Comparison of ENCODE assay signal across 18 mouse cellular contexts in genomic region chr4:85255771-85256389, GRCm38 (mm10). TPM values are rescaled to one million over a fixed set of nuclear protein-coding genes. Genes with fewer than 3 reads are reported as not detected.
"Had no signal": no experiment of that assay in that cellular context is flagged by ENCODE, and none has a peak within 500 bp of the region (broad histone marks: within the 10 kb centered on the region; RNA-seq: fewer than 3 reads in every experiment).

No protein-coding gene starts in this region.

- H3K9ac ChIP-seq: lung, embryonic 15.5 days; midbrain, embryonic 12.5 days; neural tube, embryonic 13.5 days; neural tube, embryonic 15.5 days; stomach, embryonic 15.5 days had no signal

- H3K36me3 ChIP-seq: lung, embryonic 15.5 days; midbrain, embryonic 10.5 days; midbrain, embryonic 12.5 days; neural tube, embryonic 13.5 days; neural tube, embryonic 15.5 days; stomach, embryonic 15.5 days had no signal

- H3K4me1 ChIP-seq: stomach, embryonic 15.5 days had no signal

- ATAC-seq: lung, postnatal 0 days; midbrain, embryonic 16.5 days had no signal

- DNase-seq: lung, adult 18-20 months; lung, postnatal 4 days; right cerebral cortex, postnatal 14 days; thymus, adult 2 months; thymus, postnatal 25 days; thymus, postnatal 4 days had no signal

- H3K9me3 ChIP-seq: lung, embryonic 15.5 days; midbrain, embryonic 10.5 days; midbrain, embryonic 12.5 days; neural tube, embryonic 13.5 days; neural tube, embryonic 15.5 days; stomach, embryonic 15.5 days had no signal

- H3K4me3 ChIP-seq: lung, embryonic 15.5 days; midbrain, embryonic 10.5 days; midbrain, embryonic 12.5 days; myocyte; neural tube, embryonic 13.5 days; neural tube, embryonic 15.5 days; stomach, embryonic 15.5 days had no signal

- H3K27ac ChIP-seq: lung, embryonic 15.5 days; midbrain, embryonic 10.5 days; midbrain, embryonic 12.5 days; stomach, embryonic 15.5 days; stomach, postnatal 0 days had no signal

- H3K27me3 ChIP-seq: lung, embryonic 15.5 days; midbrain, embryonic 12.5 days; neural tube, embryonic 13.5 days; neural tube, embryonic 15.5 days; stomach, embryonic 15.5 days had no signal

- H3K4me2 ChIP-seq: lung, embryonic 15.5 days; midbrain, embryonic 12.5 days; neural tube, embryonic 13.5 days; neural tube, embryonic 15.5 days; stomach, embryonic 15.5 days had no signal

RNA-seq across cellular contexts. Expression of gene Sh3gl2, which starts 51.0 kb away (rescaled TPM):
- total RNA-seq: megakaryocyte, adult 5-6 weeks; megakaryocyte-erythroid progenitor cell, adult 5-6 weeks had no signal
- polyA plus RNA-seq: myocyte had no signal
